Mouse (Mus musculus): ENCODE results near the gene Nfkb2. TPM values are rescaled to one million over a fixed set of nuclear protein-coding genes. Genes with fewer than 3 reads are reported as not detected.

Gene Nfkb2
- polyA plus RNA-seq, 1 experiment from 2014 or later, result 5.6 TPM

DNA sequence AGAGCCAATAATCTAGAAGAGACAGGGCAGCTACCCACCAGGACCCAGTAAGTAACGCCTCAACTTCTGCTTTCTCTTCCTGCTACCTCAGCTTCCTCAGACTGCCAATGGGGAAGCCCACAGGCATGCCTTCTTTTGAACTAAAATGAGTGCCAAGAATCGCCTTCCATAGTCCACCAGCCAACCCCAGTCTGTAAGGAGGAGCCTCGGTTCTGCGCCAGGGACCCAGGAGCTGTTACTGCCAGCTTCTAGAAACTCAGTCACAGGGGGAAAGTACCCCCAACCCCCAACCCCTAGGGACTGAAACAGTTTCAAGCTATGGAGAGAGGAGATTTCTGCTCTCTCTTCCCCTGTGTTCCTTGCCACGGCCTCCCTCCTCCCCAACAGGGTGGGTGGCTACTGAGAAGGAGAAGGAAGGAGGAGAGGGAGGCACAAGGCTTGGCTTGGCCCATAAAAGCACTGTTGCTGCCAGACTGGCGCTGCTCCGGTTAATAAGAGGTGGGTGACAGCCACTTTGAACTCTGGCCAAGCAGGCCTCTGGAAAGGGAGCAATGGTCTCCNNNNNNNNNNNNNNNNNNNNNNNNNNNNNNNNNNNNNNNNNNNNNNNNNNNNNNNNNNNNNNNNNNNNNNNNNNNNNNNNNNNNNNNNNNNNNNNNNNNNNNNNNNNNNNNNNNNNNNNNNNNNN is 35.3 kb downstream of the Nfkb2 start:
- Histone ChIP-seq H3K36me3 (replicated peaks) (peaks cover 9% of the 10 kb centered on the region; the same call in 1 of the 2 replicates), H3K4me1 (peaks cover 27% of the 10 kb centered on the region), H3K4me3 (peak overlapping the region; percentile 81; the same call in 1 of the 2 replicates), H3K27me3 (replicated peaks; ENCODE audit: low read depth, poor library complexity, severe bottlenecking) (peaks cover 16% of the 10 kb centered on the region), H3K9me3 (no peaks in the 10 kb centered on the region), H3K27ac (replicated peaks) (peak overlapping the region; percentile 63)
- WGBS, result 86% methylated on average over 7 of the region's 7 CpGs
- no peak for DNase-seq (ENCODE audit: low spot score)

DNA sequence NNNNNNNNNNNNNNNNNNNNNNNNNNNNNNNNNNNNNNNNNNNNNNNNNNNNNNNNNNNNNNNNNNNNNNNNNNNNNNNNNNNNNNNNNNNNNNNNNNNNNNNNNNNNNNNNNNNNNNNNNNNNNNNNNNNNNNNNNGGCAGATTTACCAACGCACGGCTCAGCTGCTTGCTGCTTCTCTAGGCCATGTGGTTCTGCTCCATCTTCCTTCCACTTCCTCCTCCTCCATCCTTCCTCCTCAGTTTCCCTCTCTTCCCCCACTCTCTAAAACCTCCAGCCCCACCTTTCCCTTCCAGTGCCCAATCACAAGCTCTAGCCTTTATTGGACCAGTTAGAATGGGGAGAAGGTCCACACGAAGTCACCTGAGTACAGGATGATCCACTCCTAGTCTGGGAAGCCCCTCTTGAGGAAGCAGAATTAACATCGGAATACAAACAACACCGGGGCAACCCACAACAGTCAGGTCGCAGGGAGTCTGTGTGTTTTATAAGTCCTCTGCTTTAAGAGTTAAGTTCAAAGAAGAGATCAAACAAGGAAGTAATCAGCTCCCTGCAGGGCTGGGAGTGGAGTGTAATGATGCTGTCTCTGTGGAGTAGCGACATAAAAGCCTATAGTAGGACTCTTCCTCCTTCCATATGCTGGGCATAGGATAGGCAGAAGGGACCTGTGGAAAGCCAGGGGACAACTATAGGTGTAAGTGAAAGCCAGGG is 40.7 kb downstream of the Nfkb2 start:
- peaks cover 60% of the 10 kb centered on the region for H3K27me3 ChIP-seq (replicated peaks; ENCODE audit: low read depth, poor library complexity, severe bottlenecking)

DNA sequence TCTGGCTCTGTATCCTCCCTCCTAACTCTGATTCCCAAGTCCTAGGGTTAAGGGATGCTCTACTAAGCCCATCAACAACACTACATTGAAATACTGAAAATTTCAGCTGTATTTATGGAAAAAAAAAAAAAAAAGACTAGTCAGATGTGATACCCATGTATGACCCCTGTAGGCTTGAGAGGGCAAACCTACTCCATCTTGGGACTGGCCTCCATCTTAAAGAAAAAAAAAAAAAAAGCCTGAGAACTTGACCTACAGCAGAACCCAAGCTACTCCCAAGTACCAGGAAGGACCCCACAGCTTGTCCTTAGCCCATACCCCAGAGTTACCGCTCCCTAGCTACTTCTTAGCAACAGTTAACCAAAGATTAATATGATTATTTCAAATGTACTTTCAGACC is 43.0 kb downstream of the Nfkb2 start:
- peaks cover 21% of the 10 kb centered on the region for H3K4me1 ChIP-seq
- no peak overlapping the region for H3K4me3 ChIP-seq
- 98% methylated on average over 1 of the region's 1 CpGs for WGBS
- no peak overlapping the region for H3K27ac ChIP-seq (replicated peaks)
- DNase-seq (ENCODE audit: low spot score), result no peak
- H3K27me3 ChIP-seq (replicated peaks; ENCODE audit: low read depth, poor library complexity, severe bottlenecking), result peaks cover 76% of the 10 kb centered on the region
- H3K36me3 ChIP-seq (replicated peaks), result no peaks in the 10 kb centered on the region
- no peaks in the 10 kb centered on the region for H3K9me3 ChIP-seq

More for the DNA sequence above, 40.7 kb downstream of the Nfkb2 start:
- WGBS, result 26% methylated on average over 7 of the region's 7 CpGs
- Histone ChIP-seq H3K4me3 (no peak overlapping the region), H3K27ac (replicated peaks) (no peak overlapping the region), H3K36me3 (replicated peaks) (no peaks in the 10 kb centered on the region), H3K4me1 (peaks cover 22% of the 10 kb centered on the region), H3K9me3 (no peaks in the 10 kb centered on the region)
- DNase-seq (ENCODE audit: low spot score), result no peak

DNA sequence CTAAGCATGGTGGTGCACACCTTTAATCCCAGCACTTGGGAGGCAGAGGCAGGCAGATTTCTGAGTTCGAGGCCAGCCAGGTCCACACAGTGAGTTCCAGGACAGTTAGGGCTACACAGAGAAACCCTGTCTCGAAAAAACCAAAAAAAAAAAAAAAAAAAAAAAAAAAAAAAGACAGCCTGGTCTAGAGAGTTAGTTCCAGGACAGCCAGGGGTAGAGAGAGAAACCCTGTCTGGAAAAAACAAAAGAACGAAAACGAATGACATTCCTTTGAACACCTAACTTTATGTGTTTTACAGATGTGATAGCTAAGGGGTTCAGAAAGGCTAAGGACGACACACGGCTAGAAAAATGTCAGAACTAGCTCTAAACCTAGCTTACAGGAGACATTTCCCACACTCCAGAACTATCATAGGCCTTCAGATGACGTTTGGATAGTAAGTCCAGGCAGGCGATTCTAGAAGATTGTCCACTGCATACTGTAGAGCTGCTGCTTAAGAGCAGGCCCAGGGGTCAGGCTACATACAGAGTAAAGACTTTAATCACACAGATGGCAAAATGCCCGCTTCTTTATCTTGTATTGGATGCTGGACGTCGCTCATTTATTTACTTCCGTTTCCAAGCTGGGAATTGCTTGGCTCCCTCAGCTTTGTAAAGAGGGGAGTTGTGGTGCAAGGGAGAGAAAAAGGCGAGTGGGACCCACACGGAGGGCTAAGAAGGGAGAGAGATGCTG is 44.0 kb downstream of the Nfkb2 start:
- Histone ChIP-seq H3K36me3 (replicated peaks) (no peaks in the 10 kb centered on the region), H3K27ac (replicated peaks) (peak overlapping the region; percentile 86), H3K27me3 (replicated peaks; ENCODE audit: low read depth, poor library complexity, severe bottlenecking) (peaks cover 85% of the 10 kb centered on the region), H3K9me3 (no peaks in the 10 kb centered on the region), H3K4me1 (peaks cover 21% of the 10 kb centered on the region), H3K4me3 (peak overlapping the region; percentile 78)
- 31% methylated on average over 14 of the region's 14 CpGs for WGBS
- DNase-seq (ENCODE audit: low spot score), result no peak

DNA sequence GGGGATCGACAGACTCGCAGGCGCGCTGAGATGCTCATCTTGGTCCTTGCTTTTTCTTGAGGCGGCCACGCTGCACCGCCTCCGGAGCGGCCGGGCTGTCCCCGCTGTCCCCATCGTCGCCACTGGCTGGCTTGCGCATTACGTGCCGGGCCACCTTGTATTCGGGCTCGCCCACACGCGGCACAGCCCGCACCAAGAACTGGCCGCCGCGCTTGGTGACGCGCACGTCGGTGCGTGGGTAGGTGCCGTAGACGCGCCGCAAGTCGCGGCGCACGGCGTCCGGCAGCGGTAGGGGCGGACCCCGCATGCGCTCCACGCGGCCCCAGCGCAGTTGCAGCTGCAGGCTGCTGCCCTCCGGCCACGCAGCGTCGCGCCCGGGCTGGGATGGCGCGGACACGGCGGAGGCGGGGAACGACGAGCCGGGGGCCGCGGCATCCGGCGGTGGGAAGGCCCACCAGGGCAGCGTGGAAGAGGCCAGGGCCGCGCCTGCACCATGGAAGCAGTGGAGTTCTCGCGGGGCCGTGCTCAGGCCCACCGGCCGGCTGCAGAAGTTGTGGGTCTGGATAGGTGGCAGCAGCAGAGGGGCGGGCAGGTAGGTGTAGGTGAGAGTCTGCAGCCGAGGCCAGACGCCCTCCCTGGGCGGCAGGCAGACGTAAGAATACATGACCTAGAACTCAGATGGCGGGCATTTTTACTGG is 44.8 kb downstream of the Nfkb2 start:
- under 1% methylated on average over 78 of the region's 78 CpGs for WGBS
- Histone ChIP-seq H3K4me1 (peaks cover 21% of the 10 kb centered on the region), H3K36me3 (replicated peaks) (no peaks in the 10 kb centered on the region), H3K27me3 (replicated peaks; ENCODE audit: low read depth, poor library complexity, severe bottlenecking) (peaks cover 81% of the 10 kb centered on the region), H3K27ac (replicated peaks) (peak overlapping the region; percentile 86), H3K4me3 (peak overlapping the region; percentile 78), H3K9me3 (no peaks in the 10 kb centered on the region)
- DNase-seq (ENCODE audit: low spot score), result peak; percentile 83

DNA sequence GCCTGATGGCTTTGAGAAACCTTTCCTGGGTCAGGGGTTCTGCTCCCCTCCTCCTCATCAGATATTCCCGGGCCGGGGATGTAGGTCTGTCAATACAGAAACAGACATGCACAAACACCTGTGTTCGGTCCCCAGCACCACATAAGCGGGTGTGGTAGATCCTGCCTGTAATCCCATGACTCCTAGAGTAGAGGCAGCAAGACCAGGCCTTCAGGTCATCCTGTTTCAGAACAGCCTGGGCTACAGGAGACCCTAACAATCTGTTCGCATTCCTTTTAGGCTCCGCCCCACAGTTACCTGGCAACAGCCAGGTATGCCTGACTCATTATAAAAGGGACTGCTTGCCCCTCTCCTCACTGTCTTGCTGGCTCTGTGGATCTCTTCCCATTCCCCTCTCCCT is 45.4 kb downstream of the Nfkb2 start:
- no peak for DNase-seq (ENCODE audit: low spot score)
- peak overlapping the region; percentile 86 for H3K27ac ChIP-seq (replicated peaks)
- peak overlapping the region; percentile 78 for H3K4me3 ChIP-seq
- peaks cover 21% of the 10 kb centered on the region for H3K4me1 ChIP-seq
- peaks cover 74% of the 10 kb centered on the region for H3K27me3 ChIP-seq (replicated peaks; ENCODE audit: low read depth, poor library complexity, severe bottlenecking)
- no peaks in the 10 kb centered on the region for H3K9me3 ChIP-seq
- WGBS, result 22% methylated on average over 6 of the region's 6 CpGs
- H3K36me3 ChIP-seq (replicated peaks), result no peaks in the 10 kb centered on the region

DNA sequence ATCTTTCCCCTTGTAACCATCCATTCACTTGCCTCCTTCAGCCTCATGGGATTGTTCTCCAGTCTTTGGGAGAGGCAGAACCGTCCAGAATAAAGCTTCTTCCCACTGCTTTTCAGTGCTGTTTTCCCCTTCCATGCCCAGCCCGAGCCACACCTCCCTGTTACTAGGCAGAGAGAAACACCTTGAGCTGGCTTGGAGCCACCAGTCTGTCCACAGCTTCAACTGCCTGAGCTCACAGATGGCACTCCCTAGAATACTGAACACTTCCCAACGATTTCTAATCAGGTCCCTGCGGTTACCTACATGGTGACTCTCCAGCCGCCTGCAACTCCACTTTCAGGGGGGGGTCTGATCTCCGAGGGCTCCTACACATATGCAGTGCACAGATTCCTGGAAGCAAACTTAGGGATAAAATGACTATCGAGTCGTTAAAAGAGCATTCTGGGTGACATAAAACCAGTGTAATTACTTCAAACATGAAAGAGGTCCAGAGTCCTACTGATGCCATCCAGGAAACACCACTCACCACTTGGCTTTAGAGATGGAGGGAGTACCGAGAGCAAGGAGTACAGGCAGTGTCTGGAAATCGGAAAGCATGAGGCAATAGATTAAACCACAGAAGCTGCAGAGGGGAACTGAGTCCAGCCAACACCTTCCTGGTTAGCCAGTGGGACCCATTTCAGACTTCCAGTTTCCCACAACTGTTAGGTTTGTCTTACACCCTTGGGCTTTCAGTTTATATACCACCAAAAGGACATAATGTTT is 46.2 kb downstream of the Nfkb2 start, which contains the start of gene 2310034G01Rik:
Gene 2310034G01Rik (minus strand): TSS at position 135 of the 765 bp plus-strand sequence.
- H3K9me3 ChIP-seq, result no peaks in the 10 kb centered on the region
- peaks cover 21% of the 10 kb centered on the region for H3K4me1 ChIP-seq
- no peaks in the 10 kb centered on the region for H3K36me3 ChIP-seq (replicated peaks)
- H3K27me3 ChIP-seq (replicated peaks; ENCODE audit: low read depth, poor library complexity, severe bottlenecking), result peaks cover 66% of the 10 kb centered on the region
- peak within 1 kb of the TSS; percentile 86 for H3K27ac ChIP-seq (replicated peaks)
- WGBS, result 67% methylated on average over 10 of the region's 10 CpGs
- DNase-seq (ENCODE audit: low spot score), result no peak
- H3K4me3 ChIP-seq, result peak within 1 kb of the TSS; percentile 78

DNA sequence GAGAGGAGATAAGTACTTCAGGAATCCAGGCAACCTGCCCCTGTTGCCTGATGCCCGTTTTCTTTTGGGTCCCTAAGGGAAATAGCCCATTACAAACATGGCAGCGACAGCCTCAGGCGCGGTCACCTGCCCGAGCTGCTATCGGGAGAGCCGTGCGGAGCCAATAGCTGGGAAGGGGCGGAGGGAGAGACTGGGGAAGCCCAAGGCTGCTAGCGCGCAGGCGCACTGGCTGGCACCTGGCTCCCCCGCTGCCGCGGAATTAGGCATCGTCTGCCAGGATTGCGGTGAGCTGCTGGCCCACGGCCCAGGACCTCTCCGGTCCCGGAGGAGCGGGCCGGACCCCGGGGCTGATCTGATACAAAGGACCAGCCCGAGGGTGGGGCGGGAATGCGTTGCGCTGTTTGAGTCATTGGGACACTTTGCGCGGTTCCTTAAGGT is 52.6 kb downstream of the Nfkb2 start:
- Histone ChIP-seq H3K27ac (replicated peaks) (peak overlapping the region; percentile 81), H3K36me3 (replicated peaks) (no peaks in the 10 kb centered on the region), H3K27me3 (replicated peaks; ENCODE audit: low read depth, poor library complexity, severe bottlenecking) (peaks cover 39% of the 10 kb centered on the region)

DNA sequence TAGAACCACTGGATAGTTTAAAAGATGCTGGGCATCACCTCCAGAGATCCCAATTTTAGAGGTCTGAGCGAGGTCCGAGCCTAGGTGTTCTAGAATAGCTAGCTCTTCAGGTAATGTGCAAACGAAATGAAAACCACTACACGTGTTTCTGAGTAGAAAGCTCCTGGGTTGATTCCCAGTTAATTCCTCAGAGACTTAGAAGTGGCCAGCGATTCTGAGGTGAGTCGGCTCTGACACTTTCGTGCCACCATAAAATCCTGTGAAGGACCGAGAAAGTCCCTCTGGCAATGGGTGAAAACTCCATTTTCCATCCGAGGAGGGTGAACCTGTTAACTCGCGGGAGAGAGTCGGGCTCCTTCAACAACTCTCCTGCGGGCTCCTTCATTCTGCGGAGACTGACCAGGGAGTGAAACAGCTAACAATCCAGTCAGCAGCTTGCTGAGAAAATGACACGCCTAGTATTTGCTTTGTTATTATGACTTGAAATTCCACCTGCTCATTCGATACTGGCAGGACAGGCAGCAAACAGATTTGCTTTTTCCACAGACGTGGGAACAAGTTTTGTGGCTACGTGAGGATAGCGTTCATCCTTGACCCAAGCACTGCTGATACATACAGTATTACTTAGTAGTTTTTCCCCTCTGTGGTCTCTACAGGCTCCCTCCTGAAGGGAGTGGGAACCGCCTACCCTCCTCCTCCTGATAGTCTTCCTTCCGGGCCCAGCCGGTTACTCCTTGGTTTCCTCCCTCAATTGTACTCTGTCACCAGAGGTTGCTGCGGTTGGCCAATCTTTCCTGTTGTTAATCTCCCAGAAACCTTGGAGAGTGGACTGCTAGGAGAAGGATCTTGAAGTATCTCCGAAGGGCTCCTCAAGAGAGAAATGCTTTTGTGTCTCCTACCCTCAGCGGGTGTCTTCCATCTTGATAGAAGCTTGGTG is 53.5 kb downstream of the Nfkb2 start:
- Histone ChIP-seq H3K36me3 (replicated peaks) (no peaks in the 10 kb centered on the region), H3K9me3 (0 out of 2 replicates have a peak, but pooled peaks cover 2% of the 10 kb centered on the region), H3K4me1 (peaks cover 23% of the 10 kb centered on the region), H3K4me3 (peak overlapping the region; percentile 68), H3K27ac (replicated peaks) (peak overlapping the region; percentile 81), H3K27me3 (replicated peaks; ENCODE audit: low read depth, poor library complexity, severe bottlenecking) (peaks cover 31% of the 10 kb centered on the region)
- WGBS, result 19% methylated on average over 25 of the region's 25 CpGs
- DNase-seq (ENCODE audit: low spot score), result no peak

More for the DNA sequence above, 52.6 kb downstream of the Nfkb2 start:
- Histone ChIP-seq H3K9me3 (0 out of 2 replicates have a peak, but pooled peaks cover 2% of the 10 kb centered on the region), H3K4me3 (peak overlapping the region; percentile 68), H3K4me1 (peaks cover 23% of the 10 kb centered on the region)
- DNase-seq (ENCODE audit: low spot score), result peak; percentile 90
- under 1% methylated on average over 29 of the region's 29 CpGs for WGBS

DNA sequence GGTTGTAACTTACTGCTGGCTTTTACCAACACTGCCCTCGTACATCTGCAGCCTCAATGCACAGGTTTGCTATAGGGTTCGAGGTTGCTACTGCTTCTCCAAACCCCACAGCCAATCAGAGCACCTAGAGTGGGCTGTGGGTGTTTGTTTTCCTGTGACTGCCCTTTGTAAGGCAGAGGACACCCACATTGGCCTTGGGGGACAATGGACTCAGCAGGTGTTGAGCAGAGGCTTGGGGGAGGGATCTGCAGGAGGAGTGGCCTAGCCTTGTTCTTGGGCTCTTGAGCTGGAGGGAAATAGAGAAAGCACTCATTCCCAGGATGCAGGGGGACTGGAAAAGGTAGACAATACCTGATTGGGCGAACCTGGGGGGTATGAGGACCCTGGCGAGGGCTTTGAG is 54.3 kb downstream of the Nfkb2 start:
- Histone ChIP-seq H3K4me1 (peaks cover 23% of the 10 kb centered on the region), H3K27ac (replicated peaks) (no peak overlapping the region), H3K27me3 (replicated peaks; ENCODE audit: low read depth, poor library complexity, severe bottlenecking) (peaks cover 26% of the 10 kb centered on the region), H3K9me3 (0 out of 2 replicates have a peak, but pooled peaks cover 2% of the 10 kb centered on the region), H3K36me3 (replicated peaks) (no peaks in the 10 kb centered on the region), H3K4me3 (no peak overlapping the region; the same call in 1 of the 2 replicates)
- WGBS, result 64% methylated on average over 4 of the region's 4 CpGs
- DNase-seq (ENCODE audit: low spot score), result no peak

Measured in embryonic facial prominence, embryonic 10.5 days (tissue).